Mouse (Mus musculus) C2C12 (cell line): ENCODE measurements around the gene Rint1. TPM values are rescaled to one million over a fixed set of nuclear protein-coding genes. Genes with fewer than 3 reads are reported as not detected.
"Not testable (repeated sequence)": the region's sequence is repeated elsewhere in the genome, so short reads cannot be mapped to it uniquely, and the experiment has no call there.

Experiments
- H3K27me3 ChIP-seq: one replicate; pipeline ENCODE4 v1.6.1; 2011; ENCODE audit not compliant: control insufficient read depth, insufficient read depth, insufficient read length
- H3K36me3 ChIP-seq: one replicate; pipeline ENCODE4 v1.6.1; 2011; ENCODE audit not compliant: control insufficient read depth, insufficient read depth
- H3K4me3 ChIP-seq: one replicate; pipeline ENCODE4 v1.5.1; 2011; ENCODE audit warnings: mild to moderate bottlenecking, control low read depth; ENCODE audit not compliant: poor library complexity, insufficient read depth, severe bottlenecking
- H3K79me2 ChIP-seq: one replicate; pipeline ENCODE4 v1.6.1; 2011; ENCODE audit not compliant: control insufficient read depth, insufficient read depth
- H3K79me3 ChIP-seq: one replicate; pipeline ENCODE4 v1.6.1; 2011; ENCODE audit warnings: low read depth, control low read depth
- H3ac ChIP-seq: one replicate; pipeline ENCODE3; 2011; ENCODE audit warnings: low read depth; ENCODE audit not compliant: control insufficient read depth, insufficient read length
- CEBPB ChIP-seq: IDR thresholded peaks from one replicate; pipeline ENCODE4 v1.6.1; 2011; ENCODE audit warnings: low read depth, mild to moderate bottlenecking, control low read depth, moderate library complexity
- CTCF ChIP-seq: IDR thresholded peaks from one replicate; pipeline ENCODE4 v1.5.1; 2011; ENCODE audit not compliant: control insufficient read depth, insufficient read depth, insufficient read length
- FOSL1 ChIP-seq: IDR thresholded peaks from one replicate; pipeline ENCODE4 v1.8.0; 2011; ENCODE audit warnings: mild to moderate bottlenecking, low read length; ENCODE audit not compliant: poor library complexity, insufficient read depth, severe bottlenecking
- MAX ChIP-seq: IDR thresholded peaks from one replicate; pipeline ENCODE4 v1.6.1; 2011; ENCODE audit warnings: mild to moderate bottlenecking, control low read depth
- MYOD1 ChIP-seq: IDR thresholded peaks from one replicate; pipeline ENCODE4 v1.6.1; 2011; ENCODE audit warnings: low read depth; ENCODE audit not compliant: control insufficient read depth, insufficient read length
- MYOG ChIP-seq: IDR thresholded peaks from one replicate; pipeline ENCODE4 v1.6.1; 2011; ENCODE audit not compliant: control insufficient read depth, insufficient read length; ENCODE audit errors: extremely low read depth
- USF1 ChIP-seq: IDR thresholded peaks from one replicate; pipeline ENCODE4 v1.6.1; 2011; ENCODE audit warnings: low read depth, mild to moderate bottlenecking, control low read depth, moderate library complexity
- polyA plus RNA-seq: library from polyadenylated mRNA; unstranded; fragments of >200 nt; fragmentation: generic; extraction: Trizol; gene quantifications from one replicate; pipeline ENCODE4 v1.2.1, GENCODE M21; 2012; ENCODE audit warnings: missing spikeins

The Rint1 gene
- polyA plus RNA-seq, 1 experiment, result 9.5 TPM

GRCm38 (mm10) chr5:23814841-23815240 lies 27.3 kb downstream of the Rint1 start:
- Histone ChIP-seq H3ac (no peak overlapping the region), H3K27me3 (no peaks in the 10 kb centered on the region), H3K4me3 (no peak overlapping the region), H3K79me3 (no peaks in the 10 kb centered on the region), H3K36me3 (peaks cover 66% of the 10 kb centered on the region), H3K79me2 (no peaks in the 10 kb centered on the region)
- TF ChIP-seq CTCF, result no peak
- TF ChIP-seq MAX, result no peak
- TF ChIP-seq MYOG, result no peak
- TF ChIP-seq FOSL1, result no peak
- no peak for TF ChIP-seq CEBPB
- no peak for TF ChIP-seq USF1
- no peak for TF ChIP-seq MYOD1

- Histone ChIP-seq H3K79me3 (no peaks in the 10 kb centered on the region), H3K79me2 (no peaks in the 10 kb centered on the region), H3K36me3 (peaks cover 64% of the 10 kb centered on the region), H3K4me3 (no peak overlapping the region), H3K27me3 (no peaks in the 10 kb centered on the region), H3ac (no peak overlapping the region)
- TF ChIP-seq MYOD1 (no peak), CEBPB (no peak), MYOG (no peak), MAX (no peak), USF1 (no peak), CTCF (no peak), FOSL1 (no peak)
These were observed 29.2 kb downstream of the Rint1 start for GRCm38 (mm10) chr5:23816681-23817080.

- H3K27me3 ChIP-seq, result no peaks in the 10 kb centered on the region
- H3ac ChIP-seq, result no peak overlapping the region
- H3K79me2 ChIP-seq, result no peaks in the 10 kb centered on the region
- no peaks in the 10 kb centered on the region for H3K79me3 ChIP-seq
- H3K4me3 ChIP-seq, result no peak overlapping the region
- peaks cover 24% of the 10 kb centered on the region for H3K36me3 ChIP-seq
- TF ChIP-seq CEBPB, result no peak
- TF ChIP-seq CTCF, result no peak
- TF ChIP-seq MAX, result no peak
- TF ChIP-seq MYOD1, result no peak
- no peak for TF ChIP-seq FOSL1
- TF ChIP-seq USF1, result no peak
These were observed 34.8 kb downstream of the Rint1 start for GRCm38 (mm10) chr5:23822306-23822705.

- Histone ChIP-seq H3K27me3 (no peaks in the 10 kb centered on the region), H3K36me3 (peaks cover 11% of the 10 kb centered on the region), H3K4me3 (no peak overlapping the region), H3ac (no peak overlapping the region), H3K79me3 (no peaks in the 10 kb centered on the region), H3K79me2 (no peaks in the 10 kb centered on the region)
- TF ChIP-seq USF1 (peak; percentile 58), CTCF (no peak)
These were observed 36.7 kb downstream of the Rint1 start for GRCm38 (mm10) chr5:23824171-23824733.

- TF ChIP-seq USF1 (no peak), CTCF (peak; percentile 36), MYOD1 (no peak)
- no peak overlapping the region for H3ac ChIP-seq
- H3K79me3 ChIP-seq, result no peaks in the 10 kb centered on the region
- no peak overlapping the region for H3K4me3 ChIP-seq
- no peaks in the 10 kb centered on the region for H3K79me2 ChIP-seq
- no peaks in the 10 kb centered on the region for H3K36me3 ChIP-seq
- peaks cover 5% of the 10 kb centered on the region for H3K27me3 ChIP-seq
These were observed 39.0 kb downstream of the Rint1 start for GRCm38 (mm10) chr5:23826321-23827004.

GRCm38 (mm10) chr5:23830897-23831752 lies 43.6 kb downstream of the Rint1 start:
- Histone ChIP-seq H3K79me2 (no peaks in the 10 kb centered on the region), H3K79me3 (no peaks in the 10 kb centered on the region), H3K36me3 (no peaks in the 10 kb centered on the region), H3ac (no peak overlapping the region), H3K4me3 (no peak overlapping the region), H3K27me3 (peaks cover 5% of the 10 kb centered on the region)
- TF ChIP-seq USF1, result no peak
- no peak for TF ChIP-seq MAX
- TF ChIP-seq CEBPB, result no peak
- TF ChIP-seq CTCF, result no peak
- no peak for TF ChIP-seq MYOG
- no peak for TF ChIP-seq FOSL1
- TF ChIP-seq MYOD1, result no peak

GRCm38 (mm10) chr5:23835691-23836090 lies 48.2 kb downstream of the Rint1 start:
- H3ac ChIP-seq, H3K4me3 ChIP-seq, H3K79me2 ChIP-seq, H3K27me3 ChIP-seq, H3K79me3 ChIP-seq: not testable (repeated sequence)
- H3K36me3 ChIP-seq, result peaks cover 18% of the 10 kb centered on the region
